Mouse (Mus musculus) ovary, postnatal 14 days (tissue): ENCODE data around the gene Tdpoz3.
"Not testable (repeated sequence)": the region's sequence is repeated elsewhere in the genome, so short reads cannot be mapped to it uniquely, and the experiment has no call there.

ENCODE experiments used
- DNase-seq: peaks from one replicate; pipeline ENCODE4 v3.0.0; 2022; ENCODE audit warnings: low spot score

Tdpoz3 gene

DNA sequence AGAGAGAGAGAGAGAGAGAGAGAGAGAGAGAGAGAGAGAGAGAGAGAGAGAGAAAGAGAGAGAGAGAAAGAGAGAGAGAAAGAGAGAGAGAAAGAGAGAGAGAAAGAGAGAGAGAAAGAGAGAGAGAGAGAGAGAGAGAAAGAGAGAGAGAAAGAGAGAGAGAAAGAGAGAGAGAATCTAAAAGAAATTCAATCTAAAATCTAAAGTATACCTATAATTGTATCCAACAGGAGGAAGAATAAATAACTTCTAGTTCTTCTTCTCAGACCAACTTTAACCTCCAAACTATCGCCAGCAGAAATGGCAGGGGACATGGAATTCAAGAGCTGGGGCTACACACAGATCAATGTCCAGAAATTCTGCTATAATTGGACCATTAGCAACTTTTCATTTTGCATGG lies at the start of gene Tdpoz3:
Tdpoz3 (plus strand) TSS at position 301 of the 400 bp plus-strand sequence.
- not testable (repeated sequence) for DNase-seq

DNA sequence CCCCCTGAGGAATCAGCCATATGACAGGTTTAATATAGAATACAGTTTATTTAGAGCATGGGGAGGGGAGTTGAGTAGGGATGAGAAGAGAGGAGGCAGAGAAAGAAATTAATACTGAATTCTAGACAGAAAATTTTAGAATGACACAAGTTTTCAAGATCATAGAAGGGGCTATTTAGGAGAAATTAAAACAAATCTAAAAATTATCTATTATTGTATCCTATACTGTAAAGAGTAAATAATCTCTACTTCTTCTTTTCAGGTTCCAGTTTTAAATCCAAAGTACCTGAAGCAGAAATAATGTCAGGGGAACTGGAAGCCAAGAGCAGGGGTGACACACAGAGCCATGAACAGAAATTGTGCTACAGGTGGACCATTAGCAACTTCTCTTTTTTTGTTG lies 29.7 kb upstream of the Tdpoz3 start, which contains the start of gene Tdpoz4:
Tdpoz4 (plus strand) TSS at position 301 of the 400 bp plus-strand sequence.
- DNase-seq, result not testable (repeated sequence)

DNA sequence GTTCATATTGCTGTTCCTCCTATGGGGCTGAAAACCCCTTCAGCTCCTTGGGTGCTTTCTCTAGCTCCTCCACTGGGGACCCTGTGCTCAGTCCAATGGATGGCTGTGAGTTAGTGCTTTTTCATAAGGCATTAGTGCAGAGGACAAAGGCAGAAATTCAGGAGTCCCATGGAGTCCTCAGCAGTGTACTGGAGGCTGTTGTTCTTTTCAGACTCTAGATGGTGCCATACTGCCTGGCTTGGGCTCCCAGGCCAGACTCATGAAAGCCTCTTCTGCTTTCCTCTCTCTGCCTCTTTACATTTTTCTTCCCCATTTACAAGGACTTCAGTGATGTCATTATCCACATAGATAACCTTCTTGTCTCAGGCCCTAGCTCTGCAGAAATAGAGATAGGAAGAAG lies 12.5 kb upstream of the Tdpoz3 start:
- not testable (repeated sequence) for DNase-seq

DNA sequence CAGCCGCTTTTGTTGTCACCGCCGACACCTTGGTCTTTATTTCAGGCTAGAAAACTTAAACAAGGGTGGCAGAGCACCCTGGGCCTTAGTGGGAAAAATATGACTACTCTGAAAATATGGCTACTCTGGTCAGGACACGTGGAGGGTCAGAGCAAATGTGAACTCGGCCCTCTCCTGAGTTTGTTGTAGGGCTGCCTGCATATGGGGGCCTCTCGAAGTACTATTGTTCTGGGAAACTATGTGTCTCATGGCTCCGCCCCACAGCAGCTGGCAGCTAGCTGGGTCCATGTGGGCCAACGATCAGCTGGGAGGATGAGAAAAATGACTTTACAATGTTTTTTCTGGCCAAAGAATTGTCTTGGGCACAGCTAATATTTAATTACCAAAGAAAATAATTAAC lies 33.1 kb downstream of the Tdpoz3 start:
- DNase-seq, result not testable (repeated sequence)

DNA sequence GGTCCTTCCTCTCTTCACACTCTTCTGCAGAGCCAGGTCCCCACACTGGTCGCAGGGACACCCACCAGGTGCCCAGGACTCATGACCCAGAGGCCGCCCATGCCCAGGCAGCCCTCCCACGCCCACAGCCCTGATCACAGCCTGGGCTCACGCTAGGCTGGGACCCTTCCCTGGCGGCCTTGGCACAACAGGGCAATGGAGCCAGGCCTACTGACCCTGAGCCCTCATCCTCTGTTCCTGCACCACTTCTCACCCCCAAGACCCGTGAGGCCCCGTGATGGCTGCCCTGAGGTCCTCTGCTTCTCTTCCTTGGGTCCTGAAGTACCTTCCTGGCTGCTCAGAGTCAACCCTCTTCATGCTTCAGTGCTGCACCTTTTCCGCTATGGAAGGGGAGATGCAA lies 44.8 kb downstream of the Tdpoz3 start:
- not testable (repeated sequence) for DNase-seq
